Mouse (Mus musculus): Measurements from ENCODE around the gene Timm29.

The Timm29 gene

GRCm38 (mm10) chr9:21620229-21620628 lies 27.7 kb downstream of the Timm29 start:
- no peak for DNase-seq

- no peak for DNase-seq
These were observed 30.2 kb downstream of the Timm29 start for GRCm38 (mm10) chr9:21622676-21623075.

DNA sequence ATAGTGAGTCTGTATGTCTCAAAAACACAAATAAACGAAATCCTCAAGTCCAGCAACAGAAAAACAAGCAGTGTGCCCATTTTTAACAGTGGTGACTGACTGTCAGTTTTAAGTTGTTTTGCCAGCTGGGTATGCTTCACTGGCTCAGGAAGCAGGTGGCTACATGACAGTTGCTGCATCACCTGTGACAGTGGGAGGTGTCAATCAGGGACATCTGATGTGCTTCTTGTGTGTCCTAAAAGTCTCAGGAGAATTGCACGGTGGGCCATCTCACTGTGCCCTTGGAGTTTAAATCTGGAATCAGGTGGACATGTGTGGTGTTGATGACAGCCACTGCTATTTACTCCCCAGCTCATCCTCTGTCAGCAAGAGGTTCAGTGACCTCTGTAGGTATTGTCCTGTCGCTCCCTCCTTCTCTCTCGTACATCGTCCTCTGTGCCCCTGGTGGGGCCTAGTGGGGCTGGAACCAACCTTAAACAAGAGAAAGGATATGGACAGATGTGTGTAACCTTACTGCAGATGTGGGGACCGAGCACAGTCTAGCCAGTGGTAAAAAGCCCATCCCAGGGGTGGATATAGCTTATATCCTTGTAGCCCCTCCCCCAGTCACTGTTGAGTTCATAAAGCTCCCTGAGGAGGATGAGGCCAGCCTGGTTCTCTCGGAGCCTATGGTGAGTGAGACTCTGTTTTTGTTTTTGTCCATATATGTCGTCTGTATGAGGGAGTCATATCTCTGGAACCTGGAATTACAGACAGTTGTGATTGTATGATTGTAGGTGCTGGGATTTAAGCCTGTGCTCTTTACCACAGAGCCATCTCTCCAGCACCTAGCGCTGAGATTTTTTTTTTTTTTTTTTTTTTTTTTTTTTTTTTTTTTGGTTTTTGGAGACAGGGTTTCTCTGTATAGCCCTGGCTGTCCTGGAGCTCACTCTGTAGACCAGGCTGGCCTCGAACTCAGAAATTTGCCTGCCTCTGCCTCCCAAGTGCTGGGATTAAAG lies 33.1 kb downstream of the Timm29 start:
- no peak for DNase-seq

DNA sequence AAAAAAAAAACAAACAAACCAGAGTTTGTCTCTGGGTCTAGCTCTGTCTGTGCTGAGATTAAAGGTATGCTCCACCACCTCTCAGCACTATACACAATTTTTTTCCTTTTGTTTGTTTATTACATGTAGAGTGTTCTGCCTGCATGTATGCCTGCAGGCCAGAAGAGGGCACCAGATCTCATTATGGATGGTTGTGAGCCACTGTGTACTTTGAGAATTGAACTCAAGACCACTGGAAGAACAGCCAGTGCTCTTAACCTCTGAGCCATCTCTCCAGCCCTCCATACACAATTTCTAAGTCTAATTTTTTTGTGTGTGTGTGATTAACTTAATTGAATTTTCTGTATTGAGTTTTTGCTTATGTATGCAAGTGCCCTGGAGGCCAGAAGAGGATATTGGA lies 34.0 kb downstream of the Timm29 start:
- no peak for DNase-seq

- no peak for DNase-seq
These were observed 34.7 kb downstream of the Timm29 start for GRCm38 (mm10) chr9:21627145-21627795.

GRCm38 (mm10) chr9:21630673-21631072 lies 38.2 kb downstream of the Timm29 start:
- no peak for DNase-seq

GRCm38 (mm10) chr9:21633106-21633505 lies 40.6 kb downstream of the Timm29 start:
- DNase-seq = no peak

DNA sequence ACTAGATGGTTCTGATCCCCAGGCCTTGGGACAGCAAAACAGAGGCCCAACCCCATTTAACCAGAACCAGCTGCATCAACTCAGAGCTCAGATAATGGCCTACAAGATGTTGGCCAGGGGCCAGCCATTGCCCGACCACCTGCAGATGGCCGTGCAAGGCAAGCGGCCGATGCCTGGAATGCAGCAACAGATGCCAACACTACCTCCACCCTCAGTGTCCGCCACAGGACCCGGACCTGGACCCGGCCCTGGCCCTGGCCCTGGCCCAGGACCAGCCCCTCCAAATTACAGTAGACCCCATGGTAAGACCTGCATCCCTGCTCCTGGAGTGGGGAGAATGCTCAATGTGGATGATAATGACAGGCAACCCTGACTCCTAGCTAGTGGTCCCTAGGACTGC lies 43.1 kb downstream of the Timm29 start:
- no peak for DNase-seq

- no peak for DNase-seq
These were observed 46.5 kb downstream of the Timm29 start for GRCm38 (mm10) chr9:21639031-21639430.
